Comparison of ENCODE assay signal across 9 mouse cellular contexts in genomic region chr5:122602233-122602632, GRCm38 (mm10). TPM values are rescaled to one million over a fixed set of nuclear protein-coding genes. Genes with fewer than 3 reads are reported as not detected.
DNase-seq lines count a peak whose midpoint lies in the region; ATAC-seq and TF ChIP-seq lines count a peak whose summit lies in the region.
"Had no signal": no experiment of that assay in that cellular context is flagged by ENCODE, and none has a peak within 500 bp of the region (broad histone marks: within the 10 kb centered on the region; RNA-seq: fewer than 3 reads in every experiment).

No protein-coding gene starts in this region.

- H3K36me3 ChIP-seq in forebrain, embryonic 15.5 days = peaks cover 67% of the 10 kb centered on the region
- peaks cover 97% of the 10 kb centered on the region for H3K36me3 ChIP-seq in forebrain, embryonic 10.5 days (replicated peaks)
- no peaks in the 10 kb centered on the region for H3K36me3 ChIP-seq in MEL (ENCODE audit: control insufficient read depth in 1 of 2, insufficient read depth in 2 of 2, low read length in 2 of 2)
- H3K36me3 ChIP-seq in neural tube, embryonic 15.5 days = peaks cover 66% of the 10 kb centered on the region

- ATAC-seq in forebrain, embryonic 15.5 days (replicated peaks) = no peak
- peak; percentile 90 for ATAC-seq in megakaryocyte-erythroid progenitor cell, adult 5-6 weeks (replicated peaks; ENCODE audit: low FRiP score, low TSS enrichment, poor library complexity, severe bottlenecking)
- ATAC-seq in neural tube, embryonic 15.5 days (ENCODE audit: low FRiP score) = no peak

- H3K9ac ChIP-seq in forebrain, embryonic 15.5 days (replicated peaks) = no peak overlapping the region
- H3K9ac ChIP-seq in MEL (ENCODE audit: control insufficient read depth, low read depth, low read length, poor library complexity, severe bottlenecking) = no peak overlapping the region
- H3K9ac ChIP-seq in neural tube, embryonic 15.5 days (replicated peaks) = no peak overlapping the region
- H3K9ac ChIP-seq: neural tube, embryonic 12.5 days had no signal

- H3K27ac ChIP-seq in forebrain, embryonic 15.5 days (replicated peaks) = peak overlapping the region; percentile 23; the same call in 1 of the 2 replicates
- no peak overlapping the region for H3K27ac ChIP-seq in forebrain, embryonic 10.5 days
- no peak overlapping the region for H3K27ac ChIP-seq in MEL (ENCODE audit: control insufficient read depth, low read depth, low read length)
- no peak overlapping the region for H3K27ac ChIP-seq in neural tube, embryonic 15.5 days (replicated peaks)
- H3K27ac ChIP-seq: neural tube, embryonic 12.5 days had no signal

- TF ChIP-seq RAD21 in MEL (IDR thresholded peaks at IDR 0.05; ENCODE audit: low read depth, low read length) = no peak

- 83% methylated on average over 11 of the region's 11 CpGs for WGBS in forebrain, embryonic 15.5 days
- 83% methylated on average over 11 of the region's 11 CpGs for WGBS in forebrain, embryonic 10.5 days
- WGBS in neural tube, embryonic 15.5 days = 84% methylated on average over 11 of the region's 11 CpGs

- no peak for TF ChIP-seq CTCF in MEL (IDR thresholded peaks at IDR 0.05 in 2 of 3, conservative IDR thresholded peaks at IDR 0.05 in 1 of 3; ENCODE audit: control insufficient read depth in 1 of 3, insufficient read depth in 1 of 3, low read depth in 2 of 3, low read length in 3 of 3, poor library complexity in 1 of 3, severe bottlenecking in 1 of 3)

- H3K9me3 ChIP-seq in forebrain, embryonic 15.5 days = no peaks in the 10 kb centered on the region
- peaks cover 4% of the 10 kb centered on the region for H3K9me3 ChIP-seq in forebrain, embryonic 10.5 days
- no peaks in the 10 kb centered on the region for H3K9me3 ChIP-seq in MEL (replicated peaks; ENCODE audit: insufficient read depth, low read length)
- no peaks in the 10 kb centered on the region for H3K9me3 ChIP-seq in neural tube, embryonic 15.5 days (replicated peaks)
- H3K9me3 ChIP-seq: neural tube, embryonic 12.5 days had no signal

- H3K79me2 ChIP-seq in MEL (ENCODE audit: control insufficient read depth, insufficient read depth, low read length, poor library complexity) = no peaks in the 10 kb centered on the region

- no peaks in the 10 kb centered on the region for H3K27me3 ChIP-seq in forebrain, embryonic 15.5 days
- no peaks in the 10 kb centered on the region for H3K27me3 ChIP-seq in forebrain, embryonic 10.5 days (ENCODE audit: poor library complexity, severe bottlenecking)
- no peaks in the 10 kb centered on the region for H3K27me3 ChIP-seq in MEL (ENCODE audit: control insufficient read depth in 1 of 2, insufficient read depth in 2 of 2, low read length in 2 of 2)
- H3K27me3 ChIP-seq in neural tube, embryonic 15.5 days (replicated peaks) = no peaks in the 10 kb centered on the region
- H3K27me3 ChIP-seq: neural tube, embryonic 12.5 days had no signal

- TF ChIP-seq POLR2A in MEL (IDR thresholded peaks at IDR 0.05; ENCODE audit: control insufficient read depth in 1 of 2, insufficient read depth in 1 of 2, low read depth in 1 of 2, low read length in 2 of 2, poor library complexity in 1 of 2) = no peak

- H3K4me3 ChIP-seq in forebrain, embryonic 15.5 days = no peak overlapping the region
- no peak overlapping the region for H3K4me3 ChIP-seq in forebrain, embryonic 10.5 days
- H3K4me3 ChIP-seq in MEL (ENCODE audit: control insufficient read depth in 1 of 2, insufficient read depth in 1 of 2, low read depth in 2 of 2, low read length in 2 of 2) = no peak overlapping the region
- H3K4me3 ChIP-seq in neural tube, embryonic 15.5 days (replicated peaks) = no peak overlapping the region
- H3K4me3 ChIP-seq: neural tube, embryonic 12.5 days had no signal

- DNase-seq in forebrain, embryonic 10.5 days (ENCODE audit: extremely low spot score, low spot score) = no peak
- peak; percentile 15 for DNase-seq in MEL (ENCODE audit: low read depth, low spot score)
- DNase-seq in heart, postnatal 4 days = peak; percentile 72
- DNase-seq in yolk sac, embryonic 10.5 days (ENCODE audit: low spot score) = peak; percentile 35
- DNase-seq in frontal cortex, adult 2 months (ENCODE audit: extremely low spot score in 1 of 2, low spot score in 1 of 2) = no peak

- no peak overlapping the region for H3K4me2 ChIP-seq in forebrain, embryonic 15.5 days (replicated peaks)
- no peak overlapping the region for H3K4me2 ChIP-seq in neural tube, embryonic 15.5 days
- H3K4me2 ChIP-seq: neural tube, embryonic 12.5 days had no signal

- peaks cover 3% of the 10 kb centered on the region; the same call in 1 of the 2 replicates for H3K4me1 ChIP-seq in forebrain, embryonic 15.5 days
- H3K4me1 ChIP-seq in forebrain, embryonic 10.5 days = no peaks in the 10 kb centered on the region
- H3K4me1 ChIP-seq in MEL (ENCODE audit: control insufficient read depth in 1 of 2, insufficient read depth in 2 of 2, low read length in 2 of 2) = no peaks in the 10 kb centered on the region
- H3K4me1 ChIP-seq in neural tube, embryonic 15.5 days = no peaks in the 10 kb centered on the region
- H3K4me1 ChIP-seq: neural tube, embryonic 12.5 days had no signal

- no peak for TF ChIP-seq EP300 in MEL (IDR thresholded peaks at IDR 0.05; ENCODE audit: low read depth in 1 of 2, low read length in 2 of 2)

TF ChIP-seq in MEL, 35 proteins besides CTCF, POLR2A, EP300 and RAD21:
- TF ChIP-seq USF1 (IDR thresholded peaks at IDR 0.05; ENCODE audit: low read depth, low read length) (peak; percentile 65), ZMIZ1 (IDR thresholded peaks at IDR 0.05; ENCODE audit: low read depth, low read length) (no peak)

RNA-seq across cellular contexts. Expression of gene Ift81, which starts 12.1 kb away (rescaled TPM):
- polyA plus RNA-seq in forebrain, embryonic 15.5 days (2015; fragmentation: Nextera tagmentation; extraction: Ambion mirVana) = 64.3 and 67.0 TPM in 2 replicates
- polyA plus RNA-seq in forebrain, embryonic 10.5 days (2016; fragmentation: Nextera tagmentation; extraction: Ambion mirVana) = 45.8 and 51.8 TPM in 2 replicates
- total RNA-seq in MEL (2012; rRNA removed) = 1.5 TPM in 2 replicates
- polyA plus RNA-seq in MEL (2012; ENCODE audit: insufficient read depth in 1 of 2, insufficient read length in 2 of 2, low read depth in 1 of 2, low replicate concordance in 2 of 2, missing spikeins in 1 of 2) = 1 to 10 TPM in 1 of 2 experiments, not detected in 1; 1.9 TPM
- 10 to 100 TPM; 37.2 to 45.3 TPM for total RNA-seq in heart, postnatal 4 days (2021)
- 1.7 and 6.7 TPM in 2 replicates for total RNA-seq in megakaryocyte-erythroid progenitor cell, adult 5-6 weeks (2014; fragmentation: Nextera tagmentation)
- 4.7 and 6.1 TPM in 2 replicates for total RNA-seq in megakaryocyte-erythroid progenitor cell, adult 5-6 weeks (2017)
- polyA plus RNA-seq in frontal cortex, adult 2 months (2012; rRNA removed) = 24.0 and 29.0 TPM in 2 replicates
- polyA plus RNA-seq in neural tube, embryonic 15.5 days (2015; fragmentation: Nextera tagmentation; extraction: Ambion mirVana) = 59.2 and 60.6 TPM in 2 replicates

RNA-seq across cellular contexts. Expression of gene P2rx7, which starts 41.5 kb away (rescaled TPM):
- 1.4 and 1.8 TPM in 2 replicates for polyA plus RNA-seq in forebrain, embryonic 15.5 days (2015; fragmentation: Nextera tagmentation; extraction: Ambion mirVana)
- 0.31 and 0.60 TPM in 2 replicates for polyA plus RNA-seq in forebrain, embryonic 10.5 days (2016; fragmentation: Nextera tagmentation; extraction: Ambion mirVana)
- 25.3 and 29.3 TPM in 2 replicates for total RNA-seq in MEL (2012; rRNA removed)
- polyA plus RNA-seq in MEL (2012; ENCODE audit: insufficient read depth in 1 of 2, insufficient read length in 2 of 2, low read depth in 1 of 2, low replicate concordance in 2 of 2, missing spikeins in 1 of 2) = 100 to 1,000 TPM in 1 of 2 experiments, 10 to 100 TPM in 1; 40.8 to 254 TPM
- total RNA-seq in heart, postnatal 4 days (2021) = 1 to 10 TPM; 3.1 to 3.5 TPM
- 1.2 and 3.0 TPM in 2 replicates for total RNA-seq in megakaryocyte-erythroid progenitor cell, adult 5-6 weeks (2014; fragmentation: Nextera tagmentation)
- total RNA-seq in megakaryocyte-erythroid progenitor cell, adult 5-6 weeks (2017) = 1.9 and 2.9 TPM in 2 replicates
- 14.3 and 16.3 TPM in 2 replicates for polyA plus RNA-seq in frontal cortex, adult 2 months (2012; rRNA removed)
- 5.0 and 5.9 TPM in 2 replicates for polyA plus RNA-seq in neural tube, embryonic 15.5 days (2015; fragmentation: Nextera tagmentation; extraction: Ambion mirVana)

Comparison
In these comparisons a context has a peak if more than half of its experiments do, and no peak if none do; other contexts are left out.
1. DNase-seq: peak in MEL (single experiment), heart, postnatal 4 days (single experiment) and yolk sac, embryonic 10.5 days (single experiment); none in forebrain, embryonic 10.5 days (single experiment) and frontal cortex, adult 2 months (0 of 2).